Mouse (Mus musculus): ENCODE measurements around the gene Ccnd3.

Ccnd3 gene

DNA sequence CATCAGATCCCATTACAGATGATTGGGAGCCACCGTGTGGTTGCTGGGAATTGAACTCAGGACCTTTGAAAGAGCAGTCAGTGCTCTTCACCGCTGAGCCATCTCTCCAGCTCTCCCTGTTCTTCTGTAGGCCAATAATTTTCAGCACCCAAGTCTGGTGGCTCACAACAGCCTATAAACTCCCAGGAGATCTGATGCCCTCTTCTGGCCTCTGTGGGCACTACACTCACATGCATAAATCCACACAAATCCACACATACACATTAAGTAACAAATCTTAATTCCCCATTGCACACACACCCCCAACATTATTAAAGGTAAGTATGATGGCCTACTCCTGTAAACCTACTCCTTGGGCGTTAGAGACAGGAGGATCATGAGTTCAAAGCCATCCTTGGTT is 11.4 kb downstream of the Ccnd3 start:
- DNase-seq, result peak in 1 of 2 experiments; percentile 20

DNA sequence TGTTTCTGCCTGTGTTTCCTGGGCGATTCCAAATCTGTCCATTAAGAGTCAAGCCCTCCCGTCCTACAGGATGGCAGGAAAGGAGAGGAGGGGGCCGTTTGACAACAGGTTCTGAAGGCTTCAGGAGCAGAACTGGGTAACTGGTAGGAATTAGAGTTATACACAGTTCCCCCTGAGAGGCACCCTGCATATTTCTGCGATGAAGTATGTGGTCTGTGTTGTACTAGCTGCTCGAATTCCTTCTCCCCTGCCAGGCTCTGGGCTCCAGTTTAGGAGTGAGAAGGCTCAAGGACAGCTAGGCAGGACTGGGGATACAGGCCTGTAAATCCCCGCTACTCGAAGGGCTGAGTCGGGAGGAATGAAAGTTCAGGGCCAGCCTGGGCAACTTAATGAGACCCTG is 13.4 kb downstream of the Ccnd3 start:
- DNase-seq, result no peak

DNA sequence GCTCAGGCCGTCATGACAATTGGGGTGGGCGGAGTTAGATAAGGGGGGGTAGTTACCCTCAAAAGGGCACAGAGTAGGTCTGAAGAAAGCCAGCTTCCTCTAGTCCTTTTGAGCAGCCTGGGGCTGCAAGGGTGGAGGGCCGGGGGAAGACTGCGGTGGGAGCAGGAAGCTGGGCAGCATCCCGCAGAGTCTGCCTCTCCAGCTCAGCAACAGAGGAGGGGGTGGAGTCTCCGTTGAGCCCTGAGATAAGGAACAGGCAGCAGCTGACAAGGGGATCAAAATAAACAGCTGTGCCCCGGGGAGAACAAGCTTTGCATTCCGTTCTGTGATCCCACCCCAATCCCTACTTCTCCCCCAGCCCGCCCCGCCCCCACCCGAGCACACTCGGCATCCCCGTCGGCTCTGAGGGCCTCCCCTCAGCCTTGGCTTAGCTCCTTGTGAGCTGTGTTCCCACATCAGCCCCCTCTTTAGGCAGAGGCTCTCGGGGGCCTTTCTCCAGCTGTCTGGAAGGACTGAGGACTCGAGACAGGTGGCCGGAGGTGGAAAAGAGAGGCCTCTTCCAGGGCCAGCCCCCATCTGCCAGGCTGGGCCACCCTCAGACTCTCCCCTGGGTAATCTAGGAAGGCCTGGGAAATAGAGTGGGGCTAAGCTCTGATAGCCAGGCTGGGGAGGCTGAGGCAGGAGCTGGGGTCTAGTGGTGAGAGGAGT is 16.9 kb downstream of the Ccnd3 start:
- DNase-seq, result peak; percentile 90 to 93

DNA sequence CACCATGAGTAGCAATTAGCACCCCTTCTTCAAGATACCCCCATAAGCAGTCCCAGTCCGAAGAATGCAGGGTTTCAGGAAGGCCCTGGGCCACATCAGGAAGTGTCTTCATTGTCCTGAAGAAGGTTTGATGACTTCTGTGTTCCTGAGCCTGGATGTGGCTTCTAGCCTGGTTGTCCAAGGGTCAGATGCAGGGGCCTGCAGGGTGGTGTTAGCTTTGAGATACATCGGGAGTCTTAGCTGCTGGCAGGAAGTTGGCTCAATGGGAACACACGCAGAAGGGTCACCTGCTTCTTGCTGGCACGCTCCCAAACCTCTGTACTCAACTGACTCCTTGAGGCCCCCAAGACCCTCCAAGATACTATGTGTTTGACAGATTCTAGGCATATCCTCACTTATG is 17.7 kb downstream of the Ccnd3 start:
- DNase-seq, result no peak

DNA sequence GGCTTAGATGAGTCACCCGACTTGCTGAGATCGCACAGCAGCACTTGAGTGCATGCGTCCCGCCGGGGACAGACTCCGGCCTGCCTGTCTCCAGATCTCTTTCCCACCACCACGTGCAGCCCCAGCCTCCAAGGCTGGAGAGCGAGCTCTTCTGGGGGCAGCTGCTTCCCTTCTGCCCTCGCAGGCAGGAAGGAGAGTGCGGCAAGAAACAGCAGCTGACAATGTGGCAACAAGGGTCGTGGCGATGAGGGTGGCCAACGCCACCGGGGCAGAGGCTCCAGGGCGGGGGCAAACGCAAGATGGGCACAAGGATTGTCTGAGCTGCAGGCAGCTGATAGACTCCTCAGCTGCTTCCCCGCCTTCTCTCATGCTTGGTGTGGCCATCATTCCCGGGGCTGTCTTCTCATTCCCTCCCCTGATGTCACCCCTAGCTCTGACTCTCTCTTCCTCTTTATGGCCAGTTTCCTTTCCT is 18.4 kb downstream of the Ccnd3 start:
- DNase-seq, result peak in 1 of 2 experiments; percentile 61

DNA sequence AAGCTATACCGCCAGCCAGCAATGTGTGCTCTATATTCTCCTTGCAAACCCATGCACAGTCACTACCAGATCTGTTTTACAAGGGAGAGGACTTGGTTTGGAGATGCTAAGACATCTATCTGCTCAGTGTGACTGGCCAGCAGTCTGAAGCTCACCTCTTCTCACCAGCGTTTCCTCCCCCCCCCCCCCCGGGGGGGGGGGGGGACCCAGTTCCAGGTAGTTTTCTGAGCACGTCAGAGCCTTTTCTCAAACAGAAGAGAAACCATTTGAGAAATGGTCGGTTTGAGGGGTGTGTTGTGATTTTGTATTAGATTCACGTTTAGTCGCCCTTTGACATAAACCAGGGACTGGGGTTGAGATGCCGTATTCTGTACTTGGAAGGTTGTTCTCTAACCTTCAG is 19.2 kb downstream of the Ccnd3 start:
- DNase-seq, result no peak

DNA sequence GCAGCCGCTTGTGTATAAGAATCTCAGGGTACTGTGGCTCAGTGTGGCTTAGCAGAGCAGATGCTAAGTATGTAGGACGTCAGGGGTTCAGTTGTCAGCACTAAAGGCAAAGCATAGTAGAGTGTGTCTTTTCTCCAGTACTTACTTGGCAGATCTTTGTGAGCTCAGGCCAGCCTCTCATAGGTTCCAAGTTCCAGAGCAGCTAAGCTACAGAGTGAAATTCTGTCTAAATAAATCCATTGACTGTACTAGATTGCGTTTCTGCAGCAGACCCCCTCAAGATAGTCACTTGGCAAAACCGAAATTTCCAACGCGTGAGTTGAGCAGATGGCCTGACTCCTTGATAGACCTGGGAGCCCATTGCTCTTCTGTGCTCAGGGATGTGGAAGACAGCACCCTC is 20.1 kb downstream of the Ccnd3 start:
- DNase-seq, result no peak

DNA sequence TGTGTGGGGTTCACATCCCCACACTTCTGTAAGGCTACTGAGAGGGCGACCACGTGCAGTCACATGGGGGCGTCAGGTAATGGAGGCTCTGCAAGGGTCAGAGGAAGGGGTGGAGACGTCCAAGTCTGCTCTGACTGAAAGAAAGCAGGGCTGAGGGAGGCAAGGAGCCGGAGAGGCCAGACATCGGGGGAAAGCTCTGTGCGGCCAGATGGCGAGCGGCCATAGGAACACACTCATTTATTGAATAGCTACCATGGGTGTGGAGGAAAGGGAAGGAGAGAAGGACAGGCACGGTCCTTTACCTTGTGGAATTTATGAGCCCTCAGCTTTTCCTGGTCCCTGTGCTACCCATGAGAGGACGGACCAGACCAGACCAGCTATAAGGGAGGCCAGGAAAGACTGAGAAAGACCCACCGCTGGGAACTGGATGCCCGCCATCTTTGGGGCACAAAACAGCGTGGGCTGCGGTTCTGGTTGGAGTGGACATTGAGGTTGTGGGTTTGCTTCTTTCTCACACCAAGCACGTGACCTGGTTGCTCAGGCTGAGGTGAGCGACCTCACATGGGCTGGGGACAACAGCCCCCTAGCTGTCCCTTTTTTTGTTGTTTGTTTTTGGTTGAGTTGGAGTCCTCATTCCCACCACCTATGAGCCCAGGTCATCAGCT is 22.1 kb downstream of the Ccnd3 start:
- DNase-seq, result no peak

DNA sequence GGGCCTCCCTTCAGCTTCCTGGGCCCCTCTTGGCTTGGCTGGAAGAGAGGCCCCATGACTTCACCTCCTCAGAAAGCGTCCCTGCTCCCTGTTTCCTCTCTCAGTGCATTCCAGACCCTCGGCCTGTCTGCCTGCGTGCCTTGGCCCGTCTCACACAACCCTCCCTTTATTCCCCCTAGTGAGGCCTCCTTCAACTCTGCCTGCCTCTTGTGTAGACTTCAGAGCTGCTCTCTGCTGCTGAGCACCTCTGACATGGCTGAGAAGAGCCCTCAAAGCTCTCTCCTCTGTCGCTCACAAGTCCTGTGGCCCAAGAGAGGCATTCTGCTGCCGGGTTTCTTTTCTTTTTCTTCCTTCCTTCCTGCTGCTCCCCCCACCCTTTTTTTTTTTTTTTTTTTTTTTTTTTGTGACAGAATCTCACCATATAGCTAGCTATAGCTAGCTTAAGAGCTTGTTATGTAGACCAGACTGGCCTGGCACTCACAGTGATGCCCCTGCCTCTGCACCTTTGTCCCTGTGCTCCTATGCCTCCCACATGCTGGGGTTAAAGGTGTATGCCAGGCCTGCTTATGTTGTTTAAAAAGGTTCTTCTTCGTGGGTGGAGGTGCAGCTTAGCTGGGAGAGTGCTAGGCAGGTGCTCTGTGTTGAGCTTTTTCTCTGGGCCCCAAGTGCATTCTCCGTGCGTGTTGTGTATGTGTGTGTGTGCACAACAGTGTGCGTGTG is 22.9 kb downstream of the Ccnd3 start:
- peak in 1 of 2 experiments; percentile 50 for DNase-seq

DNA sequence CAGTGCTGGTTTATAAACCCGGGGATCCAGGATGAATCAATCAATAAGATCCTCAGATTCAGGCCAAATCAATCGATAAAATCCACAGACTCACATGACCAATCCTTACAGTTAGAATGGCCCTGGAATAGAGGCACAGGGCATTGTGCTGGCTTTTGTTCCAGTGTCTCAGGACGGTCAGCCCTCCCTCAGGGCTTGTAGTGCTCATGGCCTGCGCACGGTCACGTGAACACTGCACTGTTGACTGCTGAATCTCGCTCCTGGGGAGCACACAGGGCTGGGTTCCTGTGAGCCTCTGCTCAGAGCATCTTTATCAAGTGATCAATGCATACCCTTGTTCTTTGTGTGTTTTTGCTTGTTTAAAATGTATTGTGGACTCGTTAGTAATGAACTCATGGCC is 24.1 kb downstream of the Ccnd3 start:
- DNase-seq, result no peak

DNA sequence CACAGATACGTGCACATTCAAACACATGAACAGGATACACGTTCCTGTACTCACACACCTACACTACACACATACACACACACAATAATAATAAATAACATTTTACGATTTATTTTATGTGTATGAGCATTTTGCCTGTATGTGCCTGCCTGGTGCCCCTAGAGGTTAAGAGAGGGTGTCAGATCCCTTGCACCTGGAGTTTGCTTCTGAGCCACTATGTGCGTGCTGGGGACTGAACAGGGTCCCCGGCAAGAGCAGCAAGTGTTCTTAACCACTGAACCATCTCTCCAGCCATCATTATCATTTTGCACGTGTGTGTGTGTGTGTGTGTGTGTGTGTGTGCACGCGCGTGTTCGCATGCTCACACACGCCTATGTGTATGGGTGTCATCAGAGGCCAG is 24.7 kb downstream of the Ccnd3 start:
- no peak for DNase-seq

DNA sequence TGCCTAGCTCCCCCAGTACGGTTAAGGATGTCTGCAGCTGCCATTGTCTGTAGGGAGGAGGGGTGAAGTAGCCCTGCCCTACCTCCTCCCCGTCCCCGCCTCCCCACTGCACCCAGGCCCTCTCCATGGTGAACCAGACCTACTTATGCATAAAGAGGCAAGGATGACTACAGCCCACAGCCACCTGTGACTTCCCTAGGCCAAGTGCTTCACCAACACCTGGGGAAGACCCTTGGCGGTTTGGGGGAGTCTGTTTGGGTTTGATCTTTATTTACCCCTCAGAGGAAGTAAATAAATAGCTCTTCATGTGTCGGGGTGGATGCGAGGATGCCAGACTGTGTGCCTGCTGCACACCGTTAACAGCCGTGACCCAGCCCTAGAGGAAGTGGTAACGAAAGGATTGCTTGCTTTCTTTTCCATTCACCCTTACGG is 26.6 kb downstream of the Ccnd3 start:
- DNase-seq, result peak; percentile 81 to 93

DNA sequence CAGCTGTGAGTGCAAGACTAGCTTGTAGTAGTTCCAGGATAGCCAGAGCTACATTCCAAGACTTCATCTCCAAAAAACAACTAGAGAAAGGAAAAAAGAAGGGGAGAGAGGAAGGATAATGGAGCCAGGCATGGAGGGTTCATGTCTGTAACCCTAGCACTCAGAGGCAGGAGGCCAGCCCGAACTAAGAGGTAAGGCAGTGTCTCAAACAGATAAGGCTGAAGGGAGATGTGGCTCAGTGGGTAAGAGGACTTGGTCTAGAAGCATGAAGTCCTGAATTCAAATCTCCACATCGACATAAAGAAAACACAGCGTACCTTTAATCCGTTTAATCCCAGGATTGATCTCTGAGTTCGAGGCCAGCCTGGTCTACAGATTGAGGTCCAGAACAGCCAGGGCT is 27.5 kb downstream of the Ccnd3 start:
- DNase-seq, result no peak

DNA sequence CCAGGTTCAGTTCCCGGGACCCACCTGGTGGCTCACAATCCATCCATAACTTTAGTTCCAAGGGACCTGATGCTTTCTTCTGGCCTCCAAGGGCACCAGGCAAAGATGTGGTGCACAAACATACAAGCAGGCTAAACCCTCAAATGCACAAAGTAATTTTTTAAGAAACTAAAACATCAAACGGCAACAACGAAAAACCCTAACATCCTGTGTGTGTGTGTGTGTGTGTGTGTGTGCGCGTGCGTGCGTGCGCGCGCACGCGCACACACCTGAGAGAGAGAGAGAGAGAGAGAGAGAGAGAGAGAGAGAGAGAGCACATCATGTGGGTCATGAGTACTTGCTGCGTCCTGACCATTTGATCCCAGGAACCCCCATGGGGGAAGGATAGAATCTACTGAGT is 28.8 kb downstream of the Ccnd3 start:
- peak in 1 of 2 experiments; percentile 40 for DNase-seq

DNA sequence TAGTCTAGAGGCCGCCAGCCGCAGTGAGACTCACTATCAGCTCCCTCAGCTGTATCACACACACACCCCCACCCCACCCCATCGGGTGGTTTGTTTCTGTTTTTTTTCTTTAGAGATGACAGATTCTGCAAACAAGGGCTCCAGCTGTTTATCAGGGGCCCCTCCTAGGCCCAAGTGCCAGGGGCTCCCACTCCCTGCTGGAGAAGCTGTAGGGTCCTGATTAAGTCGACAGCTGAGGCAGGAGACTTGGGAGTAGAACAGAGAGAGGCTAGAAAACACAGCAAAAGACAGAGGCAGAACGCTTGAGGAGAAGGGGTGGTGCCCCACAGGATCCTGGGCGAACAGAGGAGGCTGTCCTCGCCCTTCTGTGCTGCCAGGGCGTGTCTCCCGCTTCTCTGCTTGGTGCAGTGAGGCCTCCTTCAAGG is 31.0 kb downstream of the Ccnd3 start:
- peak in 1 of 2 experiments; percentile 66 for DNase-seq

DNA sequence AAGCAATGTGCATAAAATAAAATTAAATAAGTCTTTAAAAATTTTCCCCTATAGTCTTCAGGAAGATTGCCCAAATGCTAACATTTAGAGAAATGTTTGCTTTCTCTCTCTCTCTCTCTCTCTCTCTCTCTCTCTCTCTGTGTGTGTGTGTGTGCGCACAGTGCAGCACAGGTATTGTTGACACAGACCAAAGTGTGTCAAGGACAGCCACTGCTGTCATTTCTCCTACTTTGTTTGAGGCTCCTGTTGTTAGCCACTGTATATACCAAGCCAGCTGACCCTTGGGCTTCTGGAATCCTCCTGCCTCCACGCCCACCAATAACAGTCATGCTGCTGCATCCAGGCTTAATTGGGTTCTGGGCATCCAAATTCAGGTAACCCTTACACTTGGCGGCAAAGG is 33.2 kb downstream of the Ccnd3 start:
- no peak for DNase-seq

DNA sequence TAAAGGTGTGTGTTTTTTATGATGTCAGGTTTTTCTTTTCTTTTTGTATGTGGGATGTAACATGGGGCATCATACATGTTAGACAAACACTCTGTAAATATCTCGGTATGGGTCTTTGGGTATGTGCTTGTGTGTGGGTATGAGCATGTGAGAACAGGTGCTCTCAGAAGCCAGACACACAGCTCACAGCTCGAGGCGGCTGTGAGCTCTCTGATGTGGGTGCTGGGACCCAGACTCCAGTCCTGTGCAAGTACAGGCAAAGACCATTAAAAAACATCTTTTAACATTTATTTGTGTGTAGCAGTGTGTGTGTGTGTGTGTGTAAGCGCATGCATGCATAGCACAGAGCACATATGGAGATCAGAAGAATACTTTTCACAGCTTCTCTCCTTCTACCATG is 34.3 kb downstream of the Ccnd3 start:
- DNase-seq, result peak in 1 of 2 experiments; percentile 41

DNA sequence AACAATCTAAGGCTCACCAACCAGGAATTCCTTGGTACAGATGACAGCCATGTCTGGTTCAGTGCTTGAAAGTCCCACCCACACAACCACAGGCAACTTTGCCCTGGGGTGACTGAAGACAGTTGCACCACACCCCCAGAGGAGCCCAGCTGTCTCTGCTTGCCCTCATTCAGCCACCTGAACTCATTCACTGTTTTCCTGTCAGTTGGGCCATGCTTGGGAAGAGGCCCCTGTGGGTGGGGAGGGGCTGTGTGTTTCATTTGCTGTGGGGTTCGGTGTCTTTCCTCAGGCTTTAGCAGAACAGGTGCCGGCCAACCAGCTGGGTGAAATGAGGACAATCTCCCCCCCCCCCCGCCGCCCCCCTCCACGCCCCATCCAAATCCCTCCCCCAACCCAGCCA is 37.2 kb downstream of the Ccnd3 start:
- peak; percentile 87 to 96 for DNase-seq

DNA sequence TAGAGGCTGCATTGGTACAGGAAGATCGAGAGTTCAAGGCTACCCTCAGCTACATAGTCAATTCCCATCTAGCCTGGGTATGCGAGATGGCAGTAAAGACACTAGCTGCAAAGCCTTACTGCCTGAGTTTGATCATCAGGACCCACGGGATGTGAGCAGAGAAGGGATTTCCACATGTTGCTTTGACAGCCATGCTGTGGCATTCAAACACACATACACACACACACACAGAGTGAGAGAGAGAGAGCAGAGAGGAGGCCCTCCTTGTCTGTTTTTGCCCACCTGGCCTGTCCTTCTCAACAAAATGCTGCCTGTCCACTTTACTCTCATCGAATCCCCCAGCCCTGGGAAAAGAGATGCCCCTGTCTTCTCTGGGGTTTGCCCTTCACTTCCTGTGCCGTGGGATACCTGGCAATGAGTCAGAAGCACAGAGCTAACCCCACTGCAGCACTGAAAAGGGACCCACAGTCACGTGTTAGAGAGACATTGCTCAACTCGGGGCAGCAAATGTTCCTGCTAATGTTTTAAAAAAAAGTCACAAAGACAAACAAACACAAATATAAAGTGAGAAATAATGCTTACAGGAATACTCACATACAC is 38.3 kb downstream of the Ccnd3 start:
- DNase-seq, result peak in 1 of 2 experiments; percentile 64

DNA sequence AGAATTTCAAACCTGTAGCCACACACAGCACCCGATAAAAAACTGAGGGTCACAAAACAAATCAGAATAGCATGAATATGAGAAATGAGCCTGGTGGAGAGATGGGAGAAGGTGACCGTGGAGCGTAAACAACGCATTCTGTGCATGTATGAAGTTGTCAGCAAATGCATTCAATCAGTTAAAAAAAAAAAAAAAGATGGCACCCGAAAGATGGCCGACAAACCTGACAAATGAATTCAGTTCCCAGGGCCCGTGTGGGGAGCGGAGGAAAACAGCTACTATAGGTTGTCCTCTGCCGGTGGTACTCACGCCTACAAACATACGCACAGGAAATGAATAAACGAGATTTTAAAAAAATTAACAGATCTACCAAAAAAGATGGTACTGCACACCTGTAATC is 40.3 kb downstream of the Ccnd3 start:
- DNase-seq, result no peak

DNA sequence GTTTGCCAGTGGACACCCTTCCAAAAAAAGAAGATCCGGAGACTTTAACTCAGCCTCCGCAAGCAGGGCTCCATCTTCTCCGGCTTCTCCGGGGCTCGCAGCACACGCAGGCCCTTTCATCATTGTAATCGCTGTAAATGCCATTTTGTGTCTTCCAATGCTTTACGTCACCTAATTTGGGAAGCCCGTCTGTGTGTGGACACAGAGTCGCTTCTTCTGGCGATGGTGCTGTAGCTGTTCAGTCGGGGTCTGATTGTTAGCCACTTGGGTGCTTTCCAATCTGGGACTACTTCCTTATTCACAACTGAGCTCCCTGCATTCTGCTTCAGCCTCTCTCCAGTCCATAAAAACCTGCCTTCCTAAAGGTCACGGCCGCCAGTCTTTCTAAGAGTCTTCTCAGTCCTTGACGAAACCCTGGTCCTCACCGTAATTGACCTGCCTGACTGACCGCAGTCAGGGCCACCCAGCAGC is 41.0 kb downstream of the Ccnd3 start:
- DNase-seq, result no peak

DNA sequence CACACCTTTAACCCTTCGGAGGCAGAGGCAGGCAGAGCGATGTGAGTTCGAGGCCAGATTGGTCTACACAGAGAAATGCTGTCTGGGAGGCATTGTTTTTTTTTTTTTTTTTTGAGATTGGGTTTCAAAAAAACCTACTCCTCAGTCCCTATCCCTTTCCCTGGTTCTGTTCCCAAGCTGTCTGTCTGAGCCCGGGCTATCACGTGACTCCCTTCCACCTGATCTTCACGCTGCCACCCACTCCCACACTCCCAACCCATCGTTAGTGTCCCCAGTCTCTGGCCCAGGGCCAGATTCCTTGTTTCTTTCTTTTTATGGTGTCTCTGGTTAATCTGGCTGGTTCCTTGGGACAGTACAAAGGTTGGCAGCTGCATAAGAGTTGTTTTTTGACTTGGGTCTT is 46.2 kb downstream of the Ccnd3 start:
- no peak for DNase-seq

DNA sequence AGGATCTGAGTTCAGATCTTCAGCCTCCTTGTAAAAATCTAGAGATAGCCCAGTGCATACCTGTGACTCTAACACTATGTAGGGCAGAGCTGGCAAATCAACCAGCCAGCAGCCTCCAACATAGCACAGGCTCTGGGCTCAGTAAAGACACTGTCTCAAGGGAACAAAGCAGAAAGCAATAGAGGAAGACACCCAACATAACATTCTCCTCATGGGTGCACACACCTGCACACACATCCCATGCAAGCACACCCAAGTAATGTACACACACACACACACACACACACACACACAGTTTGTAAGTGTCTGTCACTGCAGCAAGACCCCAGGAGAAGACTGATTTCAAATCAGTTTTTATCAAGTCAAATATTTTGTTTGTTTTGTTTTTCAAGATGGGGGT is 48.1 kb downstream of the Ccnd3 start:
- DNase-seq, result no peak
